Mouse (Mus musculus) lung, postnatal 14 days (tissue): ENCODE data around the gene Cebpb.

Experiments used
- DNase-seq: peaks from one replicate; pipeline ENCODE4 v3.0.0; 2021

Cebpb gene

DNA sequence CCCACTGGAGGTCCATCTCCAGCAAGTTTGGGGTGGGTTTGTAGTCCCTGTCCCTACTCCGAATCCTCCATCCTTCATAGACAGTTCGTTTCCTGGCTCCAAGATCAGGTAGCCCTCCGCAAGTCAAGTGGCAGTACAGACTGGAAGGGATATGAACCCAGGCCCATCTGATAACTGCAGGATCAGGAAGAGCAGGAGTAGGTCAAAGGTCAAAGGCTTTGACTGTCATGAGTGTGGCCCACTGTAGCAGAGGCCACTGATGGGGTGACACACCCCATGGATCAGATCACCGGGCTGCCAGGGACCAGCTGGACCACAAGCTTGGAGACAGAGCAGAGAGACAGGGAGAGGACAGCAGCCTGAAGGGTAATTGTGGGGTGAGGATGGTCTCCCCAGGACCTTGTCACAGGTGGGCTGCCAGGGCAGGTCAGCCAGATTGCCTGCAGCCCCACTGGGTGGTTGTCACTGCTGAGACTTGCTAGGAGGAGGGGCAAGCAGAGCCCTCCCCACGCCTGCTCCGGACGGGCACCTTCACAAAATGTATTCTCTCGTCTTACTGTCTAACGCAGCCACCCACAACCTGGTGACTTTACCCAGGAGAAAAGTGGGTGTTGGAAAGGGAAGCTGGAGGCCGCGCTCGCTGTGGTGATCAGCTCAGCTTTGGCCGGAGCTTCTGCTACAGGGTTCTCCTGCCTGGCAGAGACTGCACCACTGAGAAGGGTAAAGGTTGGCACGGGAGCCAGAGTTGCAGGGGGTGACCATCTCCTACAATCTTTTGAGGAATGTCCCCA lies 3.4 kb downstream of the Cebpb start:
- no peak for DNase-seq

DNA sequence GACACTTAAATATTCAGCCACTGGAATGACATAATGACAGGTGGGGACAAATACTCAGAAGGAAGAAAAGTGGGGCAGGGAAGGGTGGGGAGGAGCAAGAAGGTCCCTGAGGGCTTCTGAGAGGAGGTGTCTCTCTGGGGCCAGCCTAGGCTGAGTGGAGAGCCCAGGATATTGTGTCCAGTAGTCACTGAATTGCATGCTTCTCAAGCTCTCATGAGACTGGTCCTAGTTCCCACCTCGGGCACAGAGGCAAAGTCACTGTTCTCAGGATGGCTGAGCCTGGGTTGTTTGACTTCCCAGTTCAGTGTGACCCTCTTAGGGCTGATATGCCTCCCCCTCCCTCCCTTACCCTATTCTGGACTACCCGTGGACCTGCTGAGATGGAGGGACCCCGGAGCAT lies 4.1 kb downstream of the Cebpb start:
- DNase-seq, result no peak

GRCm38 (mm10) chr2:167693540-167693939 lies 4.8 kb downstream of the Cebpb start:
- DNase-seq, result no peak

DNA sequence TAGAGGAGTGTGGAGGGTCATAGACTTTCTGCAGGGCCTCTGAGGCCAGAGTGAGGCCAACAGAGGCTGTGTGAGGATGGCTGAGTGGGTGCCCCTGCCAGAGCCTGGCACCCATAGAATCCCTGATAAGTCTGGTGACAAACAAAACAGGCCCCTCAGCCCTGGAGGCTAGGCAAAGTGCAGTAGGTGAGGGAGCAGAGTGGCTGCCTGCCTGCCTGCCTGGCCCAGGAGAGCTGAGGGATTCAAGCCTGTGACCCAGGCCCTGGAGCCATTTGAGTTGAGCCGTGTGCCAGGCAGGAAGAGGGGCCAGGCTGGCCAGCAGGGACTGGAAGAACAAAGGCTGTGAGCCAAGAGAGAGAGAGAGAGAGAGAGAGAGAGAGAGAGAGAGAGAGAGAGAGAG lies 5.5 kb downstream of the Cebpb start:
- DNase-seq, result no peak

- DNase-seq, result no peak
Observed at GRCm38 (mm10) chr2:167694963-167695362, 6.2 kb downstream of the Cebpb start.

DNA sequence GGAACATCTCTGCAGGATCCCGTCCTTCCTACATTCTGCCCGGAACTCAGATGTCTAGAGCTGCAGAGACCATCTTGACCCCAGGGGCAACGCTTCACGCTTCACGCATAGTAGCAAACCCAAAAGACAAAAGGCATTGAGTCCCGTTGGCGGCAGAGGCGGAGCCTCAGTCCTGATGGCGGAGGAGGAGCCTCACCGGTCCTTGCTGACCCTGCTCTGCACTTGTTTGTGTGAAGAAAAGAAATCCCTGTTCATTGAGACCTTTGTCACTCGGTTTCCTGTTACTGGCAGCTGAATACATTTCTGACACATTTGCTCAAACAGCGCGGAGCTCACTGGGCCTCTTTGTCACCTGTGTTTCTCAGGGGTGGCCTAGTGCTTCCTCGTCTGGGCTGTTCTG lies 6.8 kb downstream of the Cebpb start:
- DNase-seq, result no peak

- DNase-seq, result no peak
Observed at GRCm38 (mm10) chr2:167696143-167696542, 7.4 kb downstream of the Cebpb start.

- peak; percentile 63 for DNase-seq
Observed at GRCm38 (mm10) chr2:167697902-167698301, 9.2 kb downstream of the Cebpb start.

- DNase-seq, result no peak
Observed at GRCm38 (mm10) chr2:167700018-167700417, 11.3 kb downstream of the Cebpb start.

- no peak for DNase-seq
Observed at GRCm38 (mm10) chr2:167701472-167701871, 12.8 kb downstream of the Cebpb start.

GRCm38 (mm10) chr2:167702126-167702525 lies 13.4 kb downstream of the Cebpb start:
- no peak for DNase-seq

GRCm38 (mm10) chr2:167704409-167704808 lies 15.7 kb downstream of the Cebpb start:
- DNase-seq, result no peak

- no peak for DNase-seq
Observed at GRCm38 (mm10) chr2:167706183-167706939, 17.6 kb downstream of the Cebpb start.

DNA sequence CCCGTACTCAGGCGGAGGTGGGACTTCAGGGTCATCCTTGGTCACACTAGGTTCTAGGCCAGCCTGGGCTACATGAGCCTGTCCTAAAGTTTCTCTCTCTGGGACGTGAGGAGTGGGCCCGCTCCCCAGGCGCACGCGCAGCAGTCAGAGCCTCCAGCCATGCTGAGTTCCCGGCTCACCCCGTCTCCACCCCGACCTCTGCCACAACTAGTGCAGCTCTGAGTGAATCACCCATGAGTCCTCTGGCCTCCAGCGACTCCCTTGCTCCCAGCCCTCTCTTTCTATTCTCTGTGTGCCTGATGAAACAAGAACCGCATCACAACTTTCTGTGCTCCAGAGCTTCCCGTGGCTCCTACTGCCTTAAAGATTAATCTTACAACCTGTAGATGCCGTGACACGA lies 19.7 kb downstream of the Cebpb start:
- DNase-seq, result no peak

DNA sequence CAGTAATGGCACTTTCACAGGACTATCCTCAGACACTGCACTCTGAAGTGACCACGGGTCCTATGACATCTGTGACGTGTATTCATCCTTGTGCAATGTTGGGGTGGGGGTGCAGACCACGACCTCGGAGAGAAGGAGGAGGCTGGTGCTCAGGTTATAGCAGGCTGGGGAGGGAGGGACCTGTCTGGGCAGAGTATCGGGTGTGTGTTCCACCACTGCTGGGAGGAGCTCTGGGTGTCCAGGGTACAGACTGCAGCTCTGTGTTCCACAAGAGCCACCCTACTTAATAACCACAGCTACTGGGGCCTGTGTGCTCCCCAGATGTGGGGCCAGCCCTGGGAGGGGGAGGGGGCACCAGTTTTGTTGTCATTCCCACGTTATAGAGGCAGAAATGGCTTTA lies 21.3 kb downstream of the Cebpb start:
- no peak for DNase-seq

- no peak for DNase-seq
Observed at GRCm38 (mm10) chr2:167710574-167710973, 21.9 kb downstream of the Cebpb start.

- DNase-seq, result peak; percentile 60
Observed at GRCm38 (mm10) chr2:167712872-167713821, 24.4 kb downstream of the Cebpb start.

GRCm38 (mm10) chr2:167714298-167714697 lies 25.6 kb downstream of the Cebpb start:
- DNase-seq, result no peak

DNA sequence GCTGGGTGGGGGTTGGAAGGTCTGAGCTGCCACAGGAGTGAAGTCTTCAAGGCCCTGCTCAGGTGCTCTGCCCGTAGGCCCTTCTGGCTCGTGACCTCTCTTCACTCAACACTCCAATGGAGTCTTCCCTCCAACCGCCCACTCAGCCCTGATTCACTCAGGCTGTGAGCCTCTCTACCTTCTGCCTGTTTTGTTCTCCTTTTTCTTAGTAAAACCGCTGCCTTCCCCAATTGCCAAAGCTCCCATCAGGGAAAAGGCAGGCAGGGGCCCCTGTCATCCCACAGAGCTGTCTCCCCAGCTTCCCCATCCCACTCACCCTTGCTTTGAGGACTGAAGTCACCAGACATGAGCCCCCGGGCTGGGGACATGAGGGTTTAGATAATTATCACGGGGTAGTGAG lies 26.3 kb downstream of the Cebpb start:
- DNase-seq, result no peak

DNA sequence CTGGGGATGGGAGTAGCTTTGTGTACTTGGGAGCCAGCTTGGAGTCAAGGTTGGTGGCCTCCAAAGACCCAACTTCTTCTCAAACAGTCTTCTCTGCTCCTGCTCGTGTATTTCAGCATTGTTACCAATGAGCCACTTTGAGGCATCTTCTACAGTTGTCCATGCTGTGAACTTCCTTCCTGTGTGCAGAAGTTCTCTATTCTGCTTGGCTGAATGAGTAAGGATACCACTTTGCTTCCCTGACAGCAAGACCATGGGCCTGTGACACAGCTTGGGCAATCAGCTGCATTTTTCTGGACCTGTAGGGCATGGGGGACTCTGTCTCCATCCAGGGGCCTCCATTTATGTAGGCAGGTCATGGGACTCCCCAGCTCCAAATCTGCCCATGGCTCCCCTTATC lies 28.5 kb downstream of the Cebpb start:
- DNase-seq, result no peak

GRCm38 (mm10) chr2:167719520-167719919 lies 30.8 kb downstream of the Cebpb start:
- DNase-seq, result no peak

DNA sequence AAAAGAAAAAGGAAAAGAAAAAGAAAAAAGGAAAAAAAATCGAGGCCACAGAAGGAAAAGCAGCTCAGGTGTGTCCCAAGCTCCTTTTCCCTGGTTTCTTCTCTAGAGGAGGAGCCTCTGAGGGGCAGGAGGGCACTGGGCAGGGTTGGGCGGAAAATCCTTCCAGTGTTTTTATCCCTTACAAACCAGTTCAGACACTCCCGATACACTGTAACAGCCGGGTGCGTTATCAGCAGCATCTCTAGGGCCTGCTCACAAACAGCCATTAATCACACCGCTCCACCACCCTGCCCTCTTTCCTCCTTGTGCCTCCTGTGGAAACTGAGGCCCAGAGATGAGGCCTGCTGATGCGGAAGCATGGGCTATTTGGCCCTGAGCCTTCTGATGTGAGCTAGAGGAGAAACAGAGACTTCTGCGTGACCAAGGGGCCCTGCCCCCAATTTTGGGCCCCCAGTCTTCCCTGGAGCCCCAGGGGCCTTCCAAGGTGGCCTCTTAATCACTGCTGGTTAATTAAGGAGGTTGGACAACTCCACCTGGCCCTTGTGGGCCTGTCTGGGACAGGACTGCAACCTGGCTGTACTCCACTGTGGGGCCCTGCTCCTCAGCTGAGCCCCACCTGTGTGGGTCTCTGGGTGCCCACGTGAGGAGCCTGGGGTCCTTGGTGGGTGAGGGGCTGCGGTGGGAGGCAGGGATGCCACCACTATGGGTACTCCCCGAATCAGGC lies 32.6 kb downstream of the Cebpb start:
- DNase-seq, result no peak

GRCm38 (mm10) chr2:167722538-167722937 lies 33.8 kb downstream of the Cebpb start:
- no peak for DNase-seq
